Mouse (Mus musculus): ENCODE results near the gene Rinl. TPM values are rescaled to one million over a fixed set of nuclear protein-coding genes. Genes with fewer than 3 reads are reported as not detected.

The Rinl gene
- polyA plus RNA-seq, 1 experiment = 94.3 TPM

DNA sequence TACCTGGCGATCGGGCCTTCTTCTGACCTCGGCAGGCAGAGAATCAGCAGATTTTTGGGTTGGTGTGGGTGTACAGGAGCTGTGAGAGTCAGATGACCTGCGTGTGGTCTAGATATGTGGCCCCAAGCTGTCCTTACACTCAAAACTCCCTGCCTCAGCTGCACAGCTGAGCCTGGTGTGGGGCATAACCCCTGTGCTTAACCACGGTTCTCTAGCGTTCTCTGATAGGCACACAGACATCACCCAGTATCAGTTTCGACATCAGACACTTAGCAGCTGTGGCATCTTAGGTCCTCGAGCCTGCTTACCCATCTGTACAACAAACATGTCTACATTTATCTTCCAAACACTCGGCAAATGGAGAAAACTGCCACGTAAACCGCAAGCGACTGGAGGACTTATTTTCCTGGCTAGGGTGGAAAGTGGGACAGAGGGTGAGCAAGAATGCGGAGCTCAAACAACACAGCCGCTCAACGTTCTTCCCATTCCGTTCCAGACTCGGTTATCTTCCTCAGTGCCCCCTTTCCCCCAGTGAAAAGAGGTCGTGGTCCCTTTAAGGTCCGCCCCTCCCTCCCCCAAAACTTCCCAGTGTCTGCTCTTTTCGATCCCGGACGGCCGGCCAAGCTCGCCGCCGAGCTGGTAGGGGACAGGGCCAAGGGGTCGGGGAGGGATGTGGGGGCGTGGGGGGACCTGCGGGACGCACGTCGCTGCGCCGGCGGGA lies 19.6 kb downstream of the Rinl start, which contains the start of gene Hnrnpl:
Gene Hnrnpl (plus strand): TSS at position 321 of the 721 bp plus-strand sequence.
- WGBS = 1% methylated on average over 35 of the region's 35 CpGs
- Histone ChIP-seq H3K27ac (ENCODE audit: control insufficient read depth, insufficient read depth, low read depth, low read length, poor library complexity) (peak within 1 kb of the TSS; percentile 99), H3K4me3 (replicated peaks; ENCODE audit: control insufficient read depth, low read depth, low read length) (peak within 1 kb of the TSS; percentile 98), H3K4me1 (ENCODE audit: control insufficient read depth, insufficient read depth, low read length) (peaks cover 9% of the 10 kb centered on the region)
- no peak for TF ChIP-seq CTCF (IDR thresholded peaks at IDR 0.05; ENCODE audit: control insufficient read depth, insufficient read depth, low read length)
- no peak for TF ChIP-seq POLR2A (IDR thresholded peaks at IDR 0.05; ENCODE audit: borderline replicate concordance, control insufficient read depth, low read depth, low read length)

- Histone ChIP-seq H3K27ac (ENCODE audit: control insufficient read depth, insufficient read depth, low read depth, low read length, poor library complexity) (peak overlapping the region; percentile 99), H3K4me1 (ENCODE audit: control insufficient read depth, insufficient read depth, low read length) (peaks cover 7% of the 10 kb centered on the region), H3K4me3 (replicated peaks; ENCODE audit: control insufficient read depth, low read depth, low read length) (peak overlapping the region; percentile 98)
- TF ChIP-seq POLR2A (IDR thresholded peaks at IDR 0.05; ENCODE audit: borderline replicate concordance, control insufficient read depth, low read depth, low read length) (peak; percentile 88; the same call in 1 of the 2 replicates), CTCF (IDR thresholded peaks at IDR 0.05; ENCODE audit: control insufficient read depth, insufficient read depth, low read length) (no peak)
- WGBS = under 1% methylated on average over 31 of the region's 32 CpGs
Measured at GRCm38 (mm10) chr7:28808957-28809393, 20.2 kb downstream of the Rinl start.

DNA sequence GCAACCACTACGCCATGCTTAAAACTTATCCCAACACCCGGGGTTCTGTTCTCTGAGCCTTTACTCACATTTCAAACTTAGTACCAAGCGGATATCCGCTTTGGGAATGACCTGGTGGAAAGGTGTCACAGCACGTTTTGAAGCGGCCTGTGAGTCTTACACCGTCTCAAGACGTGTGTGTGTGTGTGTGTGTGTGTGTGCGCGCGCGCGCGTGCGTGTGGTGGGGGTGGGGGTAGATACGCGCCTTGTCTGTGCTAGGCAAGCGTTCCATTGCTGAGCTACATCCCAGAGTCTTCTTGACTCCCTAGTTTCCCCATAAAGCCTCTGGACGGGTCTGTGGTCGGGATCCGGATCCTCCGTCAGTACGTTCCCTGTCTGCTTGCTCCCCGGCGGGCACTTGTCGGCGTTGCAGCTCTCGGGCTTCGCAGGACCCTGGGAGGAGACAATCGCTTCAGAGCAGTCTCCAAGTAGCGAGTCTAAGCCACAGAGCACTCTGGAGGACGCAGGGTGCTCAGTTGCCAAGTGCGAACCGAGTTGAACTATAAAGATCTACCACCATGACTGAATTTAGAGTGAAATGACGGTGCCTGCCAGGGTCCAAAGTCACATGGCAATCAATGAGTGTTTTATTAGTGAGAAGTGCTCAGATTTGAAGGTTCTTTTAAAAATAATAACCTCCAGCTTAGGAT lies 20.8 kb downstream of the Rinl start:
- peaks cover 7% of the 10 kb centered on the region for H3K4me1 ChIP-seq (ENCODE audit: control insufficient read depth, insufficient read depth, low read length)
- H3K4me3 ChIP-seq (replicated peaks; ENCODE audit: control insufficient read depth, low read depth, low read length) = peak overlapping the region; percentile 98
- H3K27ac ChIP-seq (ENCODE audit: control insufficient read depth, insufficient read depth, low read depth, low read length, poor library complexity) = peak overlapping the region; percentile 99
- under 1% methylated on average over 35 of the region's 35 CpGs for WGBS
- TF ChIP-seq POLR2A (IDR thresholded peaks at IDR 0.05; ENCODE audit: borderline replicate concordance, control insufficient read depth, low read depth, low read length) (peak; percentile 39; the same call in 1 of the 2 replicates), CTCF (IDR thresholded peaks at IDR 0.05; ENCODE audit: control insufficient read depth, insufficient read depth, low read length) (no peak)

DNA sequence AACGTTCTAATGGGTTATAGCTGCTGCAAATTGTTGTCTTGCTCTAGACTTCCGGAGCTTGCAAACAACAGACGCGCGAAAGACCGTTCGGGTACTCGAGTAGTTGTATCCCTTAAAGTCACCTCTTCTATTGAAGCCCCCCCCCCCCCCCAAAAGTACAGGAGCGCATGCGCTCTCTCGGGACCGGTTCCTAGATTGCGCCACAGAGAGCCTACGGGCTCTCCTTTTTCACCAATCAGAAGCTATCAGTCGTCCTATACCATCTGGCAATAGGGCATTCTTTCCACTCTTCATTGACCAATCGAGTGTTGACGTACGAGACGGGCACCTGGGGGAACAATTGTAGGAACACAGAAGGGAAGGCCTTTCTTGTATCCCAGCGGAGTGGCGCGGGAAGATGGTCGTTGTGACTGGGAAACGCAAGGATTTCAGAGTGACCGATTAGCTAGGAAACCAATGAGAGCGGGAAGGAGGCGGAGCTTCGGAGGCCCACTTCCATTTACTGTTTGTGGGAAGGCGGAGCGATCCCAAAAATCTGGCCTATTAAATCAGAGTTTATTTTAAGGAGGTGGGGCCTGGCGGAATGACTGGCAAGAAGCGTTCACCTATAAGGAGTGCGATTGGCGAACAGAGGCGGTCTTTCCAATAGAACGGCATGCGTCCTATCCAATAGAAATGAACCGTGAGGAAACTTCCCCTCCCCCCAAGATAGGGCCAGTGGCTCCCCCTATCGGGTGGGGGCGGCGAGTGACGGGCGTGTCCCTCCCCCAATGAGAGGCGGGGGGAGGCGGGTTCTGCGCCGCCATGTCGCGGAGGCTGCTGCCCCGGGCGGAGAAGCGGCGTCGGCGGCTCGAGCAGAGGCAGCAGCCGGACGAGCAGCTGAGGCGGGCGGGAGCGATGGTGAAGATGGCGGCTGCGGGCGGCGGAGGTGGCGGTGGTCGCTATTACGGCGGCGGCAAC lies 21.6 kb downstream of the Rinl start:
- Histone ChIP-seq H3K4me1 (ENCODE audit: control insufficient read depth, insufficient read depth, low read length) (peaks cover 7% of the 10 kb centered on the region), H3K27ac (ENCODE audit: control insufficient read depth, insufficient read depth, low read depth, low read length, poor library complexity) (peak overlapping the region; percentile 99), H3K4me3 (replicated peaks; ENCODE audit: control insufficient read depth, low read depth, low read length) (peak overlapping the region; percentile 98)
- TF ChIP-seq POLR2A (IDR thresholded peaks at IDR 0.05; ENCODE audit: borderline replicate concordance, control insufficient read depth, low read depth, low read length) (peak; percentile 92), CTCF (IDR thresholded peaks at IDR 0.05; ENCODE audit: control insufficient read depth, insufficient read depth, low read length) (peak; percentile 22; the same call in 1 of the 2 replicates)
- under 1% methylated on average over 70 of the region's 70 CpGs for WGBS

- TF ChIP-seq CTCF (IDR thresholded peaks at IDR 0.05; ENCODE audit: control insufficient read depth, insufficient read depth, low read length) (no peak), POLR2A (IDR thresholded peaks at IDR 0.05; ENCODE audit: borderline replicate concordance, control insufficient read depth, low read depth, low read length) (peak; percentile 35; the same call in 1 of the 2 replicates)
- WGBS = under 1% methylated on average over 40 of the region's 40 CpGs
- Histone ChIP-seq H3K4me3 (replicated peaks; ENCODE audit: control insufficient read depth, low read depth, low read length) (peak overlapping the region; percentile 84), H3K4me1 (ENCODE audit: control insufficient read depth, insufficient read depth, low read length) (peaks cover 7% of the 10 kb centered on the region), H3K27ac (ENCODE audit: control insufficient read depth, insufficient read depth, low read depth, low read length, poor library complexity) (peak overlapping the region; percentile 94)
Measured at GRCm38 (mm10) chr7:28811228-28811627, 22.5 kb downstream of the Rinl start.

- H3K4me1 ChIP-seq (ENCODE audit: control insufficient read depth, insufficient read depth, low read length) = peaks cover 7% of the 10 kb centered on the region
- H3K4me3 ChIP-seq (replicated peaks; ENCODE audit: control insufficient read depth, low read depth, low read length) = peak overlapping the region; percentile 84
- WGBS = 3% methylated on average over 7 of the region's 7 CpGs
- TF ChIP-seq CTCF (IDR thresholded peaks at IDR 0.05; ENCODE audit: control insufficient read depth, insufficient read depth, low read length) (no peak), POLR2A (IDR thresholded peaks at IDR 0.05; ENCODE audit: borderline replicate concordance, control insufficient read depth, low read depth, low read length) (no peak)
- no peak overlapping the region; the same call in 1 of the 2 replicates for H3K27ac ChIP-seq (ENCODE audit: control insufficient read depth, insufficient read depth, low read depth, low read length, poor library complexity)
Measured at GRCm38 (mm10) chr7:28811640-28812275, 23.0 kb downstream of the Rinl start.

GRCm38 (mm10) chr7:28812436-28812835 lies 23.7 kb downstream of the Rinl start:
- H3K27ac ChIP-seq (ENCODE audit: control insufficient read depth, insufficient read depth, low read depth, low read length, poor library complexity) = no peak overlapping the region
- 39% methylated on average over 4 of the region's 4 CpGs for WGBS
- peak overlapping the region; percentile 3 for H3K4me3 ChIP-seq (replicated peaks; ENCODE audit: control insufficient read depth, low read depth, low read length)
- no peak for TF ChIP-seq CTCF (IDR thresholded peaks at IDR 0.05; ENCODE audit: control insufficient read depth, insufficient read depth, low read length)
- no peak for TF ChIP-seq POLR2A (IDR thresholded peaks at IDR 0.05; ENCODE audit: borderline replicate concordance, control insufficient read depth, low read depth, low read length)
- peaks cover 5% of the 10 kb centered on the region for H3K4me1 ChIP-seq (ENCODE audit: control insufficient read depth, insufficient read depth, low read length)

All from bone marrow, adult 2 months (tissue).